Mouse (Mus musculus) embryonic fibroblast, embryonic 13.5 days (primary cell): ENCODE measurements around the gene Tsr3. TPM values are rescaled to one million over a fixed set of nuclear protein-coding genes. Genes with fewer than 3 reads are reported as not detected.
"Not testable (repeated sequence)": the region's sequence is repeated elsewhere in the genome, so short reads cannot be mapped to it uniquely, and the experiment has no call there.

Experiments used
- H3K27ac ChIP-seq: 2 replicates; pipeline ENCODE4 v1.5.1; 2012; ENCODE audit warnings: low read length, control low read depth, inconsistent platforms; ENCODE audit not compliant: insufficient read depth
- H3K4me1 ChIP-seq: 2 replicates; pipeline ENCODE4 v1.6.1; 2011; ENCODE audit warnings: low read length; ENCODE audit not compliant: control insufficient read depth, insufficient read depth
- H3K4me3 ChIP-seq: 2 replicates; pipeline ENCODE4 v1.5.1; 2011; ENCODE audit warnings: mild to moderate bottlenecking, control low read depth, low read length; ENCODE audit not compliant: insufficient read depth
- CTCF ChIP-seq: IDR thresholded peaks from 2 replicates; pipeline ENCODE4 v1.5.1; 2011; ENCODE audit warnings: mild to moderate bottlenecking, control low read depth, low read length, moderate library complexity, borderline replicate concordance; ENCODE audit not compliant: insufficient read depth
- POLR2A ChIP-seq: IDR thresholded peaks from 2 replicates; pipeline ENCODE4 v1.6.1; 2011; ENCODE audit warnings: low read depth, mild to moderate bottlenecking, control low read depth, low read length, moderate library complexity
- polyA plus RNA-seq: library from polyadenylated mRNA; stranded (reverse); fragments of >200 nt; gene quantifications from 2 replicates; pipeline ENCODE4 v1.2.4, GENCODE M21; 2011; ENCODE audit warnings: low read depth; ENCODE audit not compliant: missing spikeins, insufficient read length

Gene Tsr3
- polyA plus RNA-seq, 1 experiment, result 19.8 TPM

GRCm38 (mm10) chr17:25221821-25222503 lies 18.0 kb upstream of the Tsr3 start:
- TF ChIP-seq POLR2A (peak; percentile 54), CTCF (no peak)
- Histone ChIP-seq H3K4me1 (peaks cover 18% of the 10 kb centered on the region), H3K27ac (peak overlapping the region; percentile 6; the same call in 1 of the 2 replicates), H3K4me3 (peak overlapping the region; percentile 41)

- Histone ChIP-seq H3K4me1 (peaks cover 18% of the 10 kb centered on the region), H3K27ac (peak overlapping the region; percentile 8; the same call in 1 of the 2 replicates), H3K4me3 (peak overlapping the region; percentile 9)
Observed at GRCm38 (mm10) chr17:25222504-25222940, 17.4 kb upstream of the Tsr3 start.

GRCm38 (mm10) chr17:25222951-25223601 lies 16.9 kb upstream of the Tsr3 start:
- Histone ChIP-seq H3K27ac (peak overlapping the region; percentile 8; the same call in 1 of the 2 replicates), H3K4me1 (peaks cover 18% of the 10 kb centered on the region), H3K4me3 (peak overlapping the region; percentile 9; the same call in 1 of the 2 replicates)
- TF ChIP-seq CTCF, result no peak
- no peak for TF ChIP-seq POLR2A

- H3K27ac ChIP-seq, result no peak overlapping the region
- TF ChIP-seq CTCF, result no peak
Observed at GRCm38 (mm10) chr17:25224586-25225222, 15.3 kb upstream of the Tsr3 start.

GRCm38 (mm10) chr17:25225659-25226058 lies 14.3 kb upstream of the Tsr3 start:
- no peak for TF ChIP-seq CTCF
- TF ChIP-seq POLR2A, result no peak
- H3K27ac ChIP-seq, result no peak overlapping the region
- peaks cover 16% of the 10 kb centered on the region for H3K4me1 ChIP-seq
- no peak overlapping the region for H3K4me3 ChIP-seq

More at GRCm38 (mm10) chr17:25224586-25225222, 15.3 kb upstream of the Tsr3 start:
- H3K4me3 ChIP-seq, result no peak overlapping the region
- peaks cover 18% of the 10 kb centered on the region for H3K4me1 ChIP-seq

GRCm38 (mm10) chr17:25227991-25228390 lies 12.0 kb upstream of the Tsr3 start:
- TF ChIP-seq POLR2A (no peak), CTCF (no peak)
- H3K4me3 ChIP-seq, result no peak overlapping the region
- no peak overlapping the region for H3K27ac ChIP-seq
- H3K4me1 ChIP-seq, result peaks cover 2% of the 10 kb centered on the region; the same call in 1 of the 2 replicates

- not testable (repeated sequence) for H3K27ac ChIP-seq, H3K4me1 ChIP-seq, H3K4me3 ChIP-seq
Observed at GRCm38 (mm10) chr17:25230014-25230655, 9.8 kb upstream of the Tsr3 start.

GRCm38 (mm10) chr17:25230700-25231099 lies 9.3 kb upstream of the Tsr3 start:
- TF ChIP-seq POLR2A, result no peak
- TF ChIP-seq CTCF, result no peak
- no peaks in the 10 kb centered on the region for H3K4me1 ChIP-seq
- H3K27ac ChIP-seq, result no peak overlapping the region
- no peak overlapping the region for H3K4me3 ChIP-seq

GRCm38 (mm10) chr17:25231621-25232020 lies 8.3 kb upstream of the Tsr3 start:
- H3K4me1 ChIP-seq, H3K27ac ChIP-seq, H3K4me3 ChIP-seq: not testable (repeated sequence)

- no peak overlapping the region for H3K27ac ChIP-seq
- H3K4me1 ChIP-seq, result no peaks in the 10 kb centered on the region
- TF ChIP-seq POLR2A (no peak), CTCF (no peak)
Observed at GRCm38 (mm10) chr17:25235635-25236034, 4.3 kb upstream of the Tsr3 start.

More at GRCm38 (mm10) chr17:25235635-25236034, 4.3 kb upstream of the Tsr3 start:
- no peak overlapping the region for H3K4me3 ChIP-seq
